Mouse (Mus musculus): ENCODE results near the gene Alpl. TPM values are rescaled to one million over a fixed set of nuclear protein-coding genes. Genes with fewer than 3 reads are reported as not detected.

The Alpl gene
- polyA plus RNA-seq, 1 experiment from 2014 or later, result 15.5 TPM

DNA sequence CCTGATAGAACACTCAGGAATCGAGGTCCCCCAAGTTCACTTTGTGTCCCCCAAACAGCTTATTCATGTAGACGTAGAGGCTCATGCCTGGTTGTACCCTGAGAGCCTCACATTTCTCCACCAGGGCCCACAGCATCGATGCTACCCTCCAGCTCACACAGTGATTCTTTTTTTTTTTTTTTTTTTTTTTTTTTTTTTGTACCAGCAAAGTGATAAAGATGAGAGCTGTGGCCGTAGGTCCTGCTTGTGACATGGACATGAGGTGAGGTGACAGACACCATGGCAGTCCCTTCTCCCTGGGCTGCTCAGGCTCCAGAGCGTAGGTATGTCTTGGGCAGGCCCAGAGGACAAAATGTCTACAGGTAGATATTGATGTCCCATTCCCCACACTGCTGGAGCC, 5.2 kb downstream of the Alpl start:
- no peak overlapping the region for H3K4me3 ChIP-seq (ENCODE audit: low read depth, low read length)
- no peak overlapping the region for H3K4me2 ChIP-seq (ENCODE audit: low read depth, low read length)
- no peak overlapping the region for H3K27ac ChIP-seq (ENCODE audit: low read length)
- H3K9me3 ChIP-seq (replicated peaks; ENCODE audit: control insufficient read depth, low read length), result no peaks in the 10 kb centered on the region
- no peak for ATAC-seq (ENCODE audit: low read depth)
- no peaks in the 10 kb centered on the region for H3K36me3 ChIP-seq (ENCODE audit: control insufficient read depth, insufficient read depth)
- peaks cover 24% of the 10 kb centered on the region for H3K27me3 ChIP-seq (ENCODE audit: control insufficient read depth, insufficient read depth, low read depth, low read length)
- no peaks in the 10 kb centered on the region; the same call in 1 of the 2 replicates for H3K4me1 ChIP-seq (ENCODE audit: control insufficient read depth, low read depth, low read length)
- WGBS (ENCODE audit: insufficient replicate concordance), result 62% methylated on average over 5 of the region's 5 CpGs
- no peak overlapping the region for H3K9ac ChIP-seq (ENCODE audit: low read depth, low read length)

DNA sequence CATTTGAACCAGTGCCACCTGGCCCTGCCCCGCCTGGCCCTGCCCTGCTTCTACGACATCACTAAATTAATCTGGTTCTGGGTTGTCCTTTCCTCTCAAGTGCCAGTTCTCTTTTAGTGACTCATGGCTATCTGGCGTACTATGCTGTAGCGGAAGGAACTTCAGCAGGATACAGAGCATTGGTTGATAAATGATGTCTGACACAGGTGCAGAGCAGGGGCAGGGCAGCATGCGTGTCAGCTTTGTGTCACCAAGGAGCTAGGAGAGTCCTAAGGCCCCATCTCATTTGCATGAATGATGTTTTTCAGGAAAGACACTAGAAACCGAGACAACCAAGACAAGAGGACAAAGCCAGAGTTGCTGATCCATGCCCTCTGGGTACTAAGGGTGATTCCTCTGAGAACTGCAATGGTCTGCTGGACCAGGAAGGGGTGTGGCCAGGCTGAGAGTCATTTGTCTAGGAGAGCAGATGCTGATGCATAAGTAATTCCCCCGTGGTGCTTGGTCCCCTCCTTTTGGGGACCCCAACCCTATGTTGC, 7.6 kb downstream of the Alpl start:
- H3K27me3 ChIP-seq (ENCODE audit: control insufficient read depth, insufficient read depth, low read depth, low read length), result peaks cover under 1% of the 10 kb centered on the region; the same call in 1 of the 2 replicates
- no peak overlapping the region for H3K9ac ChIP-seq (ENCODE audit: low read depth, low read length)
- H3K4me1 ChIP-seq (ENCODE audit: control insufficient read depth, low read depth, low read length), result no peaks in the 10 kb centered on the region; the same call in 1 of the 2 replicates
- no peaks in the 10 kb centered on the region for H3K36me3 ChIP-seq (ENCODE audit: control insufficient read depth, insufficient read depth)
- no peak overlapping the region for H3K27ac ChIP-seq (ENCODE audit: low read length)
- 55% methylated on average over 7 of the region's 7 CpGs for WGBS (ENCODE audit: insufficient replicate concordance)
- H3K9me3 ChIP-seq (replicated peaks; ENCODE audit: control insufficient read depth, low read length), result no peaks in the 10 kb centered on the region
- H3K4me3 ChIP-seq (ENCODE audit: low read depth, low read length), result no peak overlapping the region
- ATAC-seq (ENCODE audit: low read depth), result peak; percentile 30; the same call in 1 of the 2 replicates
- no peak overlapping the region for H3K4me2 ChIP-seq (ENCODE audit: low read depth, low read length)

DNA sequence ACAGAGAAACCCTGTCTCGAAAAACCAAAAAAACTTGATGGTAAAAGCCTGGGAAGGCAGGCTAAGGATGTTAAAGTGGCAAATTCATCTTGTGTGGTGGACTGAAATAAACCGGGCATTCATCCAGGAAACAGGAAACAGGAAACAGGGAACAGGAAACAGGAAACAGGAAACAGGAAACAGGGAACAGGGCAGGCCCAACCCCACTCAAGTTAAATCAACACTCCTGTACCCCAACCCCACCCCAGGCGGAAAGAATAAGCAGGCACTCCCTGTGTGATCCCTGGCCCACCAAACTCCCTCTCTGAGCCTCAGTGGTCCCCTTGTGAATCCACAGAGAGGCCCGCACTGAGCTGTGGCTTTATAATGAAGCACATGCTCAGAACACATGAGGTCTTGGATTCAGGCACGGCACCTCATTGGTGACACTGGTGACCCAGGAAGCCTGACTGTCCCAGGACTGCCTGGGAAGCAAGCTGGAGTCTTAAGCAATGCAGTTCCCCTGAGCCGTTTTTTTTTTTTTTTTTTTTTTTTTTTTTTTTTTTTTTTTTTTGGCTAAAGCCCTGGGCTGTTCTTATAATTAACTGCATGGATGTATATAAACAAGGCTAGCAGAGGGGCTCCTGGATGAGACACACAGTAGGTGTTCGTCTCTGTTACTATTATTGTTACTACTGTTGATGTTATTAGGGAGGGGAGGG, 8.4 kb downstream of the Alpl start:
- WGBS (ENCODE audit: insufficient replicate concordance), result 54% methylated on average over 7 of the region's 7 CpGs

DNA sequence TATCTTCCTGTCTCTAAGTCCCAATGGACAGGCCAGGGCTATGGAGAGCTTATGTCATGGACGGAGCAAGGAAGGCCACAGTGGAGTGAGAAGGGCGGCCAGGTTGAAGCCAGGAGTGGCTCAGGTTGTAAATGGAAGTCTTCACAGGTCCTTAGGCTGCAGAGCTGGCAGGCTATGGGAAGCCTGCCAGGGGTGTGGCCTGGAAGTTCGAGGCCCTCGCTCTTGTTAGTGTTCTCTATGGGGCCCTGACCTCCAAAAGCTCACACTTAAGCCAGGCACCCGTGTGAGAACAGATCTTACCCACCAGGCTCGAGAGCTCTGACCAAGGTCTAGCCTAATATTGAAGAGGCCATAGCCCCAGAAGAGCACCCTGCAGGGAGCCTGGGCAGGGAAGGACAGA, 9.7 kb downstream of the Alpl start:
- no peak overlapping the region for H3K27ac ChIP-seq (ENCODE audit: low read length)
- no peaks in the 10 kb centered on the region for H3K9me3 ChIP-seq (replicated peaks; ENCODE audit: control insufficient read depth, low read length)
- H3K4me3 ChIP-seq (ENCODE audit: low read depth, low read length), result no peak overlapping the region
- no peaks in the 10 kb centered on the region for H3K27me3 ChIP-seq (ENCODE audit: control insufficient read depth, insufficient read depth, low read depth, low read length)
- H3K4me2 ChIP-seq (ENCODE audit: low read depth, low read length), result no peak overlapping the region
- H3K36me3 ChIP-seq (ENCODE audit: control insufficient read depth, insufficient read depth), result no peaks in the 10 kb centered on the region
- H3K4me1 ChIP-seq (ENCODE audit: control insufficient read depth, low read depth, low read length), result no peaks in the 10 kb centered on the region; the same call in 1 of the 2 replicates
- ATAC-seq (ENCODE audit: low read depth), result no peak
- no peak overlapping the region for H3K9ac ChIP-seq (ENCODE audit: low read depth, low read length)
- WGBS (ENCODE audit: insufficient replicate concordance), result 82% methylated on average over 6 of the region's 6 CpGs

More for the DNA sequence above, 8.4 kb downstream of the Alpl start:
- Histone ChIP-seq H3K4me3 (ENCODE audit: low read depth, low read length) (no peak overlapping the region), H3K27me3 (ENCODE audit: control insufficient read depth, insufficient read depth, low read depth, low read length) (no peaks in the 10 kb centered on the region), H3K9ac (ENCODE audit: low read depth, low read length) (no peak overlapping the region), H3K4me1 (ENCODE audit: control insufficient read depth, low read depth, low read length) (no peaks in the 10 kb centered on the region; the same call in 1 of the 2 replicates), H3K27ac (ENCODE audit: low read length) (no peak overlapping the region), H3K4me2 (ENCODE audit: low read depth, low read length) (no peak overlapping the region), H3K36me3 (ENCODE audit: control insufficient read depth, insufficient read depth) (no peaks in the 10 kb centered on the region), H3K9me3 (replicated peaks; ENCODE audit: control insufficient read depth, low read length) (no peaks in the 10 kb centered on the region)
- ATAC-seq (ENCODE audit: low read depth), result no peak

DNA sequence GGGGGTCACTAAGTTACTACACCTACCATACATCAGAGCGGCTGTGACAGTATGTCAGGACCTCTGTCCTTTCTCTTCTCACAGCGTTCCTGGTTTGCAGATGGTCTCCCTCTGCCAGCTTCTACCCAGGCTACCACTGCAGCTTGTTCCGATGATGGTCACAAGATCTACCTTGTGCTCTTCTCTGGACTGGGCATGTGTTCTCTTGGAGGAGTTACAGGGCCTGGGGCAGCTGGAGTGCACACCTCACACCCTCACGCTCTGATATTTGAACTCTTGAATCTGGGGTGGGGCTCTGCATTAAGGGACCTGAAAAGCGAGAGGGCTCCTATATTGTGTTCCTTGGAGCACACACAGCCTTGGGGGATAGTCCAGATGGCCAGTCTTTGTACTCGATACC, 10.9 kb downstream of the Alpl start:
- Histone ChIP-seq H3K27ac (ENCODE audit: low read length) (no peak overlapping the region), H3K9me3 (replicated peaks; ENCODE audit: control insufficient read depth, low read length) (no peaks in the 10 kb centered on the region), H3K4me2 (ENCODE audit: low read depth, low read length) (no peak overlapping the region), H3K4me3 (ENCODE audit: low read depth, low read length) (no peak overlapping the region), H3K9ac (ENCODE audit: low read depth, low read length) (no peak overlapping the region), H3K4me1 (ENCODE audit: control insufficient read depth, low read depth, low read length) (no peaks in the 10 kb centered on the region; the same call in 1 of the 2 replicates), H3K36me3 (ENCODE audit: control insufficient read depth, insufficient read depth) (no peaks in the 10 kb centered on the region), H3K27me3 (ENCODE audit: control insufficient read depth, insufficient read depth, low read depth, low read length) (no peaks in the 10 kb centered on the region)
- no peak for ATAC-seq (ENCODE audit: low read depth)
- 77% methylated on average over 6 of the region's 6 CpGs for WGBS (ENCODE audit: insufficient replicate concordance)

DNA sequence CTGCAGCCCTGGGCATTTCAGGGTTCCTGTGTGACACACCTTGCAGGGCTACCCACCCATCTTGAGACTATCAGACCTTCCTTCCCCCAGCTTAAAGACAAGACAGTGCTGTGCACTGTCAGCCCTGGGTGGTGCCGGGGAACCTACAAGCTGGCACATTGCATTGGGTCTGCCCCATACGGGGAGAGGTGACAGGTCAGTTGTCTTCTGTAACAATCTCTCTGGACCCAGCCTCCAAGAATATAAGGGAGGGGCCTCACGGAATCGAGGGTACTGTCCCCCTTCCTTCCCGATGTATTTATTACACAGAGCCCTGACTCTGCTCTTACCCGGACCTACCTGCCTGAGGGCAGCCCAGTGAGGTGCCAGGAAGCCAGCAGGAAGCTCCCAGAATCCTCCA, 11.4 kb downstream of the Alpl start:
- H3K27me3 ChIP-seq (ENCODE audit: control insufficient read depth, insufficient read depth, low read depth, low read length), result no peaks in the 10 kb centered on the region
- H3K4me3 ChIP-seq (ENCODE audit: low read depth, low read length), result no peak overlapping the region
- H3K9ac ChIP-seq (ENCODE audit: low read depth, low read length), result no peak overlapping the region
- ATAC-seq (ENCODE audit: low read depth), result no peak
- 57% methylated on average over 6 of the region's 6 CpGs for WGBS (ENCODE audit: insufficient replicate concordance)
- no peaks in the 10 kb centered on the region for H3K36me3 ChIP-seq (ENCODE audit: control insufficient read depth, insufficient read depth)
- H3K9me3 ChIP-seq (replicated peaks; ENCODE audit: control insufficient read depth, low read length), result no peaks in the 10 kb centered on the region
- H3K4me1 ChIP-seq (ENCODE audit: control insufficient read depth, low read depth, low read length), result no peaks in the 10 kb centered on the region; the same call in 1 of the 2 replicates
- H3K27ac ChIP-seq (ENCODE audit: low read length), result no peak overlapping the region
- no peak overlapping the region for H3K4me2 ChIP-seq (ENCODE audit: low read depth, low read length)

DNA sequence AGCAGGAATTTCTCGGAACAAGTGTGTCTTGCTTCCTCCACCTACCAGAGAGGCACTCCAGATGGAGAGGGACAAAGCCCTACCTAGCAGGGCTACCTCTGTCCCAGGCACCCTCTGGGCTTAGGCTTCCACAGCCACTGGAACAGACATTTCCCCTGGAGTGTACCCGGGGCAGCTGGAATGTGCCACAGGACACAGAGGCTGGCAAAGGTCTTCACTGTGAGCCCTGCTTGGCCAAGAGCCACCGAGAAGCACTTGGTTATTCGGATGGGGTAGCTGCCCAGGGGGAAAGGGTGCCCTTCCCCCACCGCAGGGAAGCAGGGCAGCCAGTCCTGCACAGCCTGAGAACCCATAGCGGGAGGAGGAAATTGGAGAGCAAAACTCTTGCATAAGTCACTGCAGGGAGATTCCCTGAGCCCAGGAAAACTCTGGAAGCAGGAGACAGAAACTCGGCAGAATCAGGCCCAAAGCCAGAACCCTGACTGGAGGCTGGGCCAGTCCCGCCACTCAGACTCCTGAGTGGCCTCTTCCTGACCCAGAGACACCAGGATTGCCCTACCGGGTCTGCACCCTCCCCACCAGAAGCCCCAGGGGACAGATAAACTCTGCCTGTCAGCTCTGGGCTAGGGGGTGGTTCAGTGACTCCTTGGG, 12.5 kb downstream of the Alpl start:
- 43% methylated on average over 9 of the region's 9 CpGs for WGBS (ENCODE audit: insufficient replicate concordance)
- 0 out of 2 replicates have a peak, but pooled peaks have one; percentile 17 for ATAC-seq (ENCODE audit: low read depth)
- no peaks in the 10 kb centered on the region for H3K36me3 ChIP-seq (ENCODE audit: control insufficient read depth, insufficient read depth)
- H3K9ac ChIP-seq (ENCODE audit: low read depth, low read length), result no peak overlapping the region
- no peaks in the 10 kb centered on the region for H3K27me3 ChIP-seq (ENCODE audit: control insufficient read depth, insufficient read depth, low read depth, low read length)
- no peak overlapping the region for H3K4me3 ChIP-seq (ENCODE audit: low read depth, low read length)
- H3K4me2 ChIP-seq (ENCODE audit: low read depth, low read length), result no peak overlapping the region
- H3K9me3 ChIP-seq (replicated peaks; ENCODE audit: control insufficient read depth, low read length), result no peaks in the 10 kb centered on the region
- H3K4me1 ChIP-seq (ENCODE audit: control insufficient read depth, low read depth, low read length), result no peaks in the 10 kb centered on the region; the same call in 1 of the 2 replicates
- H3K27ac ChIP-seq (ENCODE audit: low read length), result no peak overlapping the region

DNA sequence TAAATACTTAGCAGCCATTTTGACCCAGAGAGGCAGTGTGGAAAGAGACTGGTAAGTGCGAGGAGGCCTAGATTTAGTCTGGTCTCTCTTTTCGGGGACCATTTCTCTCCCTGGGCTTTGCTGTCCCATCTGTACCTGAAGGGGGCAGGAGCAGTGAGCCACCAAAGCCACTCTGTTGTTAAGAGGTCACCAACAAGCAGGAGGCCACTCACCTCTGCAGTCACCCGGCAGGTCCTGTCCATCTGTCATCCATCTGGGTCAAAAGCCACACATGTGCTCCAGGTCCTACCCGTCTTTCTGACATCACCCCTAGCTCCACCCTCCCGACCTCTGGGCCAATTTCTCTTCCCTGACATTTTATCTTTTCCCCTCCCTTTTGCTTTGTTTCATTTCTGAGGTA, 14.2 kb downstream of the Alpl start:
- H3K4me2 ChIP-seq (ENCODE audit: low read depth, low read length), result no peak overlapping the region
- ATAC-seq (ENCODE audit: low read depth), result peak; percentile 86
- no peak overlapping the region for H3K4me3 ChIP-seq (ENCODE audit: low read depth, low read length)
- WGBS (ENCODE audit: insufficient replicate concordance), result 58% methylated on average over 5 of the region's 5 CpGs
- no peaks in the 10 kb centered on the region; the same call in 1 of the 2 replicates for H3K4me1 ChIP-seq (ENCODE audit: control insufficient read depth, low read depth, low read length)
- no peaks in the 10 kb centered on the region for H3K36me3 ChIP-seq (ENCODE audit: control insufficient read depth, insufficient read depth)
- no peaks in the 10 kb centered on the region for H3K9me3 ChIP-seq (replicated peaks; ENCODE audit: control insufficient read depth, low read length)
- no peaks in the 10 kb centered on the region for H3K27me3 ChIP-seq (ENCODE audit: control insufficient read depth, insufficient read depth, low read depth, low read length)
- H3K9ac ChIP-seq (ENCODE audit: low read depth, low read length), result no peak overlapping the region
- peak overlapping the region; percentile 34 for H3K27ac ChIP-seq (ENCODE audit: low read length)

DNA sequence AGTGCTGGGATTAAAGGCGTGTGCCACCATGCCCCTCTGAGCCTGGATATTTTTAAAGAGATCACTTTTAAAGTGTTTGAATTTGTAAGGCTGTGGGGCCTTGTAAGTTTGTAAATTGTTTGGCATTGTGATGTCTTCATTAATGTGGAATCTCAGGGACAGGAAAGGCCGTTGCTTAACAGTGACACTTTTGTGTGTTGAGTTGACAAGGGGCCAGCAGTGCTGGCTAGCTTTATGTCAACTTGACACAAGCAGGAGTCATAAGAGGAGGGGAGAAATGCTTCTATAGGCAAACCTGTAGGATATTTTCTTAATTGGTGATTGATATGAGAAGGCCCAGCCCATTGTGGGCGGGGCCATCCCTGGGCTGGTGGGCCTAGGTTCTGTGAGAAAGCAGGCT, 15.2 kb downstream of the Alpl start:
- Histone ChIP-seq H3K4me2 (ENCODE audit: low read depth, low read length) (no peak overlapping the region), H3K4me1 (ENCODE audit: control insufficient read depth, low read depth, low read length) (no peaks in the 10 kb centered on the region; the same call in 1 of the 2 replicates), H3K27ac (ENCODE audit: low read length) (no peak overlapping the region), H3K9ac (ENCODE audit: low read depth, low read length) (no peak overlapping the region), H3K36me3 (ENCODE audit: control insufficient read depth, insufficient read depth) (no peaks in the 10 kb centered on the region), H3K4me3 (ENCODE audit: low read depth, low read length) (no peak overlapping the region), H3K27me3 (ENCODE audit: control insufficient read depth, insufficient read depth, low read depth, low read length) (no peaks in the 10 kb centered on the region), H3K9me3 (replicated peaks; ENCODE audit: control insufficient read depth, low read length) (no peaks in the 10 kb centered on the region)
- 48% methylated on average over 3 of the region's 3 CpGs for WGBS (ENCODE audit: insufficient replicate concordance)
- no peak for ATAC-seq (ENCODE audit: low read depth)

All from liver, embryonic 16.5 days (tissue).